Mouse (Mus musculus) gastrocnemius, postnatal 10 days (tissue): ENCODE measurements around the gene E130308A19Rik. TPM values are rescaled to one million over a fixed set of nuclear protein-coding genes. Genes with fewer than 3 reads are reported as not detected.

ENCODE experiments used
- DNase-seq: peaks from one replicate; pipeline ENCODE4 v3.0.0; 2021; ENCODE audit warnings: mixed read lengths
- total RNA-seq, 2 experiments: library from RNA; stranded (reverse); gene quantifications; 2 replicates each; pipeline ENCODE4 v1.2.3; 2021

E130308A19Rik gene
- total RNA-seq, 2 experiments from 2014 or later, result 7.0 to 7.7 TPM

DNA sequence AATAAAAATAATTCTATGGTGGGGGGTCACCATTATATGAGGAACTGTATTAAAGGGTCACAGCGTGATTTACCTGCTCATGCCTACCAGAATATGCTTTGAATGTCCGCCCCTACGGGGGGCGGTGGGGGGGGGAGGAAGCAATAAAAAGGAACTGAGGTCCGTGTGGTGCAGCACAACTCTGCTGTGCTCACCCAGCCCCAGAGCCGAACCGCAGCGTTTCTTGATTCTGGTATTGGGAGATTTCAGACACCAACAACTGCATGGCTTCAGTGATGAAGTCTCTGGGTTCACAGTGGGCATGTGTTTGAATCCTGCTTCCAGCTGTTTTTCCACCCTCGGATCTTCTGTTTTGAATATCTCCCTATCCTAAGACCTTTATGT lies 101.9 kb downstream of the E130308A19Rik start:
- DNase-seq, result no peak

DNA sequence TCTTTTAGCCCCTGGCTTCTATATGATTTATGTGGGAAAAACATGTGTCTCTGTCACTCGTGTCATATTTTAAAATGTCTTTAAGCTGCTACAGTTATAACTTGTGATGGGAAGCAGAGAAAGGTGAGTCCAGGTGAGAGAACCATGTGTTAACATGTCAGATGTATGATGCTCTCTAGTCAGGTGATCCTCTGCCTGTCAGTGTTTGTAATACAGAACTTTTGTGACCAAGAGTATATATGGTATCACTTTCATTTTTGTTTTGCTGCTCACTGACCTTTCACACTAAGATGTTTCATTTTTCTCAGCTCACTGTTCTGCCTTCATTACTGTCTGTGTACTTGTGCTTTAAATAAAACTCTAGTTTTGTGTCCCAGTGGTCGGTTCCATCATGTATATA lies 102.8 kb downstream of the E130308A19Rik start:
- DNase-seq, result no peak

DNA sequence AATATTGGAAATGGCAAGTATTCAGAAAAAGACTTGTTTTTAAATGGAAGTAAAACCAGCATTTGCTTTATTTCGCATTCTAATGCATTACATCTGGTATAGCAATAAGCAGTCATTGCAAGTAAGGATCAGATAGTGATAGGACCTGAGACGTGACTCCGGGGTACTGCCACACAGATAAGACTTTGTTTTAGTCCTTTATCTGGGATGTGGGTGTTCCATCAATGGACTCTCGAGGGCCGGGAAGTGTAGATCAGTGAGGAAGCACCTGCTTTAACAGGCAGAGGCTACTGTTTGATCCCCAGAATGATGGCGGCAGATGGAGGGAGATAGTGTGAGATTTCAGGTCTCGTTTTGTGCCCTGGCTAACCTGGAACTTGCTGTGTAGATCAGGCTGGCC lies 105.5 kb downstream of the E130308A19Rik start:
- no peak for DNase-seq

DNA sequence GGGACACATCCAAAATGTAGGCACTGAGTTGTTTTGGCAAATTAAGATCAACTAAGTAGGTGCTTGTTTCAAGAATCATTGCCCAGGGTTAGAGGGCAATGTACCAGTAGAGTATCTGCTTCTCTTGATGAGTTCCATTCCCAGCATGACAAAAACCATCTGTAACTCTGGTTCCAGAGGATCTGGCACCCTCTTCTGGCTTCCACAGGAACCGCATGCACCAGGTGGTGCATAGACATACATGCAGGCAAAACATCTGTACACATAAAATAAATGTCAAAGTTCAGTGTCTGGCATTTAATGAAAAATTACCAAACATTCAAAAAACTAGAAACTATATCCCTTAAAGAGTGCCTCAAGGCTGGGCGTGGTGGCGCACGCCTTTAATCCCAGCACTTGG lies 113.3 kb downstream of the E130308A19Rik start:
- no peak for DNase-seq

DNA sequence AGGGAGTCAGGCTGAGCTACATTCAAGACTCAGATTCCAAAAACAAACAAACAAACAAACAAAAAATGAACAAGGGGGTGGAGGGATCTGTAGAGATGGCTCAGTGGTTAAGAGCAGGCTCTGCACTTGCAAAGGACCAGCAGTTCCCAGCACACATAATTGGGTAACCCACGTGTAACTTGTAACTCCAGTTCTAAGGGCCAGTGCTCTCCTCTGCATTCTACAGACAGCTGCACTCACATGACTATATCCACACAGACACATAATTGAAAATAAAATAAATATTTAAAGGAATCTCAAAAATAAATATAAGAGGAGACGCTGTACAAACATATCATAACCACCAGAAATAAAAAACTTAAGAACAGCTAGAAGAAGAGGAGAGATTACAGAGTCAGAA lies 113.9 kb downstream of the E130308A19Rik start:
- DNase-seq, result no peak

DNA sequence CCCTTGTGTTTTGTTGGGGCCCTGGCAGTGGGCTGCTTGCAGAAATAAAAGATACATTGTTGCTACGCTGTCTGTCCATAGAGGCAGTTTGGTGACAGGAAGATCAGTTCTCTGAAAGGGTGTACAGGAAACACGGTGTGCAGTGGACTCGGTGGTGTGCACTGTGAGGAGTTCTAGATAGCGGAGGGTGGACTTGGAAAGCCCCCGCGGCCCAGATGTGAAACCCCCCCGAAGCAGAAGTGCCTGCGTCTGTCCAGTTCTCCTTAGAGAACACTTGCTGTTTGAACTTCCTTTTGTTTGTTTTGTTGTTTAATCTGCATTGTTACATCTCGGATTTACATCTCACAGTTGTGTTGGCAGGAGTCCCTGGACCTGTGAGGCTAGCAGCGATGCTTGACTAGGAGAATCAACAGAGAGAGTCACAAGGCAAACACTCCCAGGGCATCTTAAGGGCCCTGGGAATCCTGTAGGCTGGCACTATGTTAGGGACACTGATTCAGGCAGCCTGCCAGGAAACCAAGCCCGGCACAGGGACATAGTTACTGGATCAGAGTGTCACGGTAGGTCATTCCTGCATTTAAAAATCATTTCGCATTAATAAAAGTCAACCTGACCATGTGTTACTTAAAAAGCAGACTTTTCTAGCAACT lies 127.6 kb downstream of the E130308A19Rik start:
- DNase-seq, result peak; percentile 17

DNA sequence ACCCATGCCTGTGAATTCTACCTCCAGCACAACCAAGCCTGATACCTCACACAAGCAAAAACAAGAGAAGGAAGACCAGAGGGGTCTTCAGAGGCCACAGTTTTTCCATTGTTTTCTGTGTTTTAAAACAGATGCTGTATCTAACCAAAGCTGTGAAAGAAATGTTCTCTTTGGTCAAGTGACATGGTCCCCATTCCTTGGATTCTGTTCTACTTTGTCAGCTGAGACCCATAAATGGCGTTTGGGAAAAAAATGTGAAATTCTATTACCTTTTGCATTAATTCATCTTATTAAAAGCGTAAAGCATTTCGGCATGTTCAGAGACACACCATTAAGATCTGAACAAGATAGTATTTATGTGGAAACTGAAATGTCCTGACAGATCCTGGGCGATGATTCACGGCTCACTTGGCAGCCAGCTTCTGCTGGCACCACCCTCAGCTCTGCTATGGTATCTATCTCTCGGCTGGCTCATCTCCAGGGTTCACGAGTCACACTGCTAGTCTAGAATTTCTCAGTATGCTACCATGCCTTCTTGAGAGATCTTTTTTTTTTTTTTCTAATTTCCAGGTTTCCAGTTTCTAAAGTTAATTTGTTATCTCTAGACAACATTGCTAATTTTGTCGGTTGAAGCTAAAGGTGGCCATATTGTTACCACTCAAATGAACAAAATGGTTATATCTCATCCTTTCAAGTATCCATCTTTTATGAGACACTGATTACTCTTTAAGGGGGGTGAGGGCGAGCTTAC lies 130.5 kb downstream of the E130308A19Rik start:
- DNase-seq, result peak; percentile 67

DNA sequence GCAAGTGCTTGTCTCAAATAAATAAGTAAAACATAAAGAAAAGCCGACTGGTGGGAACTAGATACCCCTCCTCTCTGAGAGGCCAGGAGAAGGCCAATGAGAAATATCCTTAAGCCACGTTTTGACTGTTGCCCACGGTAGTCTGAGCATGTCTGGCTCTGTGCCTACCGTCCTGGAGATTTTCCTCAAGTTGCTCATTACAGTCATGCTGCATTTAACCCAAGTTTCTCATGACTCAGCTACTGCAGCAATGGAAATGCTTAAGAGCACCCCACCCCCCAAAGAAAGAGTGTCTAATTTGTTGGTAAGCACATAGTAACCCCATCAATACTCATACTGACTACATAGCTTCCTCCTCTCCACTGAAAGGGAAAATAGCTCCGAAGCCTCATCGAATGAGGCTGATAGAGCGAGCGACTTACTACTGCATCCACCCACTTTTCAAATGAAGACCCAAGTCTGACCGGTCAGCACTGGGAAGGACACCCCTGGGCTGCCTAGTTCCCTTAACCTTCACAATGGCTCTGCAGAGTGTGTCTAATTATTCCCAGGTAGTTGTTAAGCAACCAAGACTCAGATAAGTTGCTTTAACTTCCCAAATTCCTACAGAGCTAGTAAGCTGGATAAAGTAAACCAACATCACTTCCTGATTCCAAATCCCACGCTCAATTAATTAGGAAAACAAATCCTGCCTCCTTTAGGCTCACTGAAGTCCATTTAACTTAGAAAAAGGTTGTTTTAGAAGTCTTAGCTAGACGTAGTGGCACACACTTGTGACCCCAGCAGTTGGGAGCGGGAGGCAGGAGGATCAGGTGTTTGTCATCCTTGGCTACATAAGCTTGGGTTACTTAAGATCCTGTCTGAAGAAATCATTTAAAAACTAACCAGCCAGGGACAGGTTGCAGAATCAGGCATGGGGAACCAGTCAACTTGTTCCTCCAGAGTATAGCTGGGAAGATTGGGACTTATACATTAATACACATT lies 131.7 kb downstream of the E130308A19Rik start:
- DNase-seq, result no peak

DNA sequence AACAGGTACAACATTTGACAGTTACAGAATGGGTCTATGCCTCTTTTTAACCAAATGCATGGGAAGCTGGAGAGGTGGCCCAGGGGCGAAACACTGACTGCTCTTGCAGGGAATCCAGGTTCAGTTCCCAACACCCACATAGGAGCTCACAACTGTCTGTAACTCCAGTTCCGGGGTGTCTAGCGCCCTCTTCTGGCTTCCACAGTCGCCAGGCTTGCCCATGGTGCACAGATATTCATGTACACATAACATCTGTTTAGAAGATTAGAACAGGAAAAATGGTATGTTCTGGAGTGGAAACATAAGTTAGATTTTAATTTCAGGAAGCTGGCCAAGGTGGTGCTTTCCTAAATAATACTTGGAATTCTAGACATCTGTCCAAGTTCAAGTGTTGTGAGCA lies 134.0 kb downstream of the E130308A19Rik start:
- DNase-seq, result no peak

DNA sequence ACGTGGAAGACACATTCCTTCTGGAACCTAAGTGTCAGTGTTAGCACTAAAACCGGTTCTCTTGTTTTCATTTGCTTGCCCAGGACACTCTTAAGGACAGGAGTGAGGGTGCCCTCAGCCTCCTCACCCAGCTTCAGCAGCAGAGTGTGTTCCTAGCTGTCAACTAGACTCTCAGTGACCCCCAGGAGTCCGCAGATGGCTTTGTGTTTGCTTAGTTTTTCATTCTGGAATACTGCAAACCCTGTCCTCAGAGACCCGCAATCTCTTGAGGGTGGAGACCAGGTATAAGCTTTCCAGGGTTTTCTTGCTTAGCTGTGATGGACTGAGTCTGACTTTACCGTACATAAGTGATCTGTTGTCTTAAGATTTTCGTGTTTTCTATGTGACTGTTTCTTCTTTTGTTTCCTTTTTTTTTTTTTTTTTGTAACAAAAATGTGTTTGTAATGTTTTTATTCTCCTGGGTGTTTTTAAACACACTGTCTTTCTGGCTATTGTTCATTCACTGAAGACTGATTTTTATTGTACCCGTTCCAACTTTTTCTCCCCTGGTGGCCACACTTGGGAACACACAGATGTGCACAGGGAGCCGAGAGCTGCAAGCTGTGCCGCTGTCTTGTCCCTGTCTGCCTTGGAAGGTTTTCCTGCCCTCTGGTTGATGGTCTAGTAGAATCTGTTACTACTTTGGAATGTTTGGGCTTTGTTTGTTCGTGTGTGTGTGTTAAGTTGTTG lies 134.8 kb downstream of the E130308A19Rik start:
- peak; percentile 54 for DNase-seq

DNA sequence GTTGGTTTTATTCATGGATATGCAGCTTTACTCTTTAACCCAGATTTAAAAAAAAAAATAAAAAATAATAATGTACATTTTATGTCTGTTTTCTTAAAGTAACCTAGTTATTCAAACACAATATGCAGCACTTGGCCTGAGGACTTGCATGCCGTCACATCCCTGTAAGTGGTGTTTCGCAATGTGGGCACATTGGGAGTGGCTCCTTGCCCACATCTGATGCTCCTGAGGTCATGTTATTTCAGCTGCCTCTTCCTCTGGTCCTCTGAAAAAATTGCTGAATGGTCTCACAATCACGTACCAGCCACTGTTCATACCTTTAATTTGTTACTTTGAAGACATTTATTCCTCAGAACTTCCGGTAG lies 135.3 kb downstream of the E130308A19Rik start:
- DNase-seq, result no peak

DNA sequence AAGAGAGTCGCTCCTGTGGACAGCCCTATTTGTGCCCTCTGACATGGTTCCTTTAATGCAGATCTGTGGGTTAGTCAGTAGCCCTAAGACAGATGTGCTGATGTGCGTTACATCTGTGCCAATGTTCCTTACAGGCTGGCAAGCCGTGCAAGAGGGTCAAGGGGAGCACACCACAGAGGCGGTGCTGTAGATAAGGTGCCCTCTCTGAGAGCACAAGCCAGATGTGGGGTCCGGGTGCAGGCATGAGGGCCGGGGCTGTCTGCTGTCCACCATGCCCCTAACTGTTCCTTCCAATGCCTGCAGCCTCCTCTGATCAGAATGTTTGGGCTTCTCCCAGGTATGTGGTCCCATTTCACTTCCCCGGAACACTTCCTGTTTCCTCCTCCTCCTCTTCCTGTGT lies 138.9 kb downstream of the E130308A19Rik start:
- DNase-seq, result no peak

DNA sequence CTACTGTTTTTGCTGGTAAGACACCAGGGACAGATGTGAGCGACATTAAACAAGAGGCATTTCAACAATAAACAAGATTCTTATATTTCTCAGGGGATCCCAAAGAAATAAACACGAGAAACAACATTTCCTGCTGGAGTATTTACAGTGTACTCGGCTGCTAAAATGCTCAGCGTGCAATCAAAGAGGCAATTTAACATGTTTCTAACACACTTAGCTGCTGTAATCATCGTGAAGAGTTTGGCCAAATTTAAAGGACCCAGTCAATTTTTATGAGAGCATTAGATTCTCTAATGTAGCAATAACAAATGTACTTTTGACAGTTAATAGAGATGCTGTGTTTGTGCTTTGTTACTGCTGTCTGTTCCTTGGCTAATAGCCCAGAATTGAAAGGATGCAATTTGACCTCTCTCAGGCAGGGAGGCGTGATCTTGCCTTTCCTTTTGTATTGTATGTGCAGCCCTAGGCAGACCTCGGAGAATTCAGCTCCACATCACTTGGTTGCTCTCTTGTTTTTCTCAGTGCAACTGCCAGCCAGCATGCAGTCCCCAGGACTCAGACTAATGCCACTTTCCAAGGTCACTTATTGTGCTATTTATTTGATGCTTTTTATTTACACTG lies 139.5 kb downstream of the E130308A19Rik start:
- DNase-seq, result no peak

DNA sequence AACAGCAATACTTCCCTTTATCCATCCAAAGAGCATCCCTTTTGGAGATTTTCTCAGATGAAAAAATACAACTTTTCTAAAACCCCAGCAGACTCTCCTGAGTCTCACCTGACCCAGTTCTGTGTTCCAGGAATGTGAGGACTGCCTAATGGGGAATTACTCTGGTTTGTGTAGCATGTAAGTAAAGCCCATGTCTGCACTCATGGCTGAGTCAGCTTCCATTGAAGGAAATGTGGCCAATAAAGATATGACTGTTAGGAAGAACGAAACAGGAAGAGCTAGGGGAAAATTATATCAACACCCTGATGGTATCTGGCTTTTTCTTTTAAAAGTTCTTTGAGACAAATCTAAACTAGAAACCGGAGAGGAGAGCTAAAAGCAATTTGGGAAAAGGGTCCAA lies 141.7 kb downstream of the E130308A19Rik start:
- DNase-seq, result no peak

DNA sequence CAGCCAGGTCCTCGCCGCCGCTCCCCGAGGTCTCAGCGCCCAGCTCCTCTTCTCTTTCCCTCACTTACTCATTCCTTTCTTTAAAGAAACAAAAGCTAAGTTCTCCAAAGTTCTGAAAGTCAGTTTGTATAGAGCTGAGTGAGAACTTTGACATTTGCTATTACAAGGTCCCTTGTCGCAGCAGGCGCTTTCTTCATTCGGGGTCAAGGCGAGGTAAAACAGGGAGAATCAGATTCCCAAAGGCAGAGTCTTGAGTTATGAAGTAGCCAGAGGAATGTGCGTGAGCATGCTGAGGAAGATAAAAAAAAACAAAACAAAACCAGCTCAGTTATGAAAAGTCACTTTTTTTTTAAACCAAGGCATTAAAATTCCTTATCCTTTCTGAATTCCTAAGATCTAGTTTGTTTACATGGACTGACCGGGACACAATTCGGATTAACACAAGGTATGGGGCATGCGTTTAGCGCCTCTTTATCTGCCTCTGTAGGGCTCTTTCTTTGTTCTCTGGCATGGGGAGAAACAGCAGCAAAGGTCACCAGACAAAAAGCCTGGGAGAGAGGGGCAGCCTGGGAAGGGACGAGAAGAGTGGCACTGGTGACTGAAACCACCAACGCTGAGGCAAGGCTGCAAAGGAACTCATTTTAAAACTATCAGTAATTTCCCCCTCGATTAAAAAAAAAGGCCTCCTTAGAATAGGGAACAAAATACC lies 146.3 kb downstream of the E130308A19Rik start:
- DNase-seq, result no peak

DNA sequence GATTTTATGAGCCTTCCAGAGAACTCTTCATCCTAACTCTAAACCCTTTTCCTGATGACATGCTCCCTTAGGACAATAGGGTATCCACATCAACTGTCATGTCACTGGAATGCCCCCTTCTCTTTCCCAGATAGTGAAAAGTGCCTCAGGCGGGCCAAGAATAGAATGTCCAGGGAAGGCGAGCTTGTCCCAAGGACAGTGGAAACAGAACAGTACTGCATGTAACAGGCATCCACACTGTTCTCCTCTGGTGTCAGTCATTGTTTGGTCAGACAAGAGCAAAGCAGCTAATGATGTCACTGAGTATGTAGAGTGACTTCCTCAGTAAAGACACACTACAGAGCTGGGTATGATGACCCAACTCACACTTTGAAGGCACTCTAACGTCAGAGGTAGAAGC lies 151.8 kb downstream of the E130308A19Rik start:
- DNase-seq, result no peak

DNA sequence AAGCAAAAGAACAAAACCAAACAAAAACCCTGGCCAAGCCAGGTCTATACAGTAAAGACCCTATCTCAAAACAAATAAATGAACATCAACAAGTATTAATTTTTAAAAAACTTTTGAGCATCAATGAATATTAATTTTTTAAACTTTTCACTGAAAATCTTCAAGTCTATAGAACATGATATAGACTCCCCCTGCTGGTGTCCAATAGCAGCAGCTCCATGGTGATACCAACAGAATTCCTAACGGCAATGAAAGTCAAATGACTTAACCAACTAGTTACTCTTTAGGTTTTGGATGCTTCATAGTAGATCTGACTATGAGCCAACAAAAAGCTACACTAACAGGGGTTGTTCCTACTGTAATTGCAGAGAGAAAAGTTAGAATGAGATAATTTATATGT lies 154.6 kb downstream of the E130308A19Rik start:
- DNase-seq, result no peak

DNA sequence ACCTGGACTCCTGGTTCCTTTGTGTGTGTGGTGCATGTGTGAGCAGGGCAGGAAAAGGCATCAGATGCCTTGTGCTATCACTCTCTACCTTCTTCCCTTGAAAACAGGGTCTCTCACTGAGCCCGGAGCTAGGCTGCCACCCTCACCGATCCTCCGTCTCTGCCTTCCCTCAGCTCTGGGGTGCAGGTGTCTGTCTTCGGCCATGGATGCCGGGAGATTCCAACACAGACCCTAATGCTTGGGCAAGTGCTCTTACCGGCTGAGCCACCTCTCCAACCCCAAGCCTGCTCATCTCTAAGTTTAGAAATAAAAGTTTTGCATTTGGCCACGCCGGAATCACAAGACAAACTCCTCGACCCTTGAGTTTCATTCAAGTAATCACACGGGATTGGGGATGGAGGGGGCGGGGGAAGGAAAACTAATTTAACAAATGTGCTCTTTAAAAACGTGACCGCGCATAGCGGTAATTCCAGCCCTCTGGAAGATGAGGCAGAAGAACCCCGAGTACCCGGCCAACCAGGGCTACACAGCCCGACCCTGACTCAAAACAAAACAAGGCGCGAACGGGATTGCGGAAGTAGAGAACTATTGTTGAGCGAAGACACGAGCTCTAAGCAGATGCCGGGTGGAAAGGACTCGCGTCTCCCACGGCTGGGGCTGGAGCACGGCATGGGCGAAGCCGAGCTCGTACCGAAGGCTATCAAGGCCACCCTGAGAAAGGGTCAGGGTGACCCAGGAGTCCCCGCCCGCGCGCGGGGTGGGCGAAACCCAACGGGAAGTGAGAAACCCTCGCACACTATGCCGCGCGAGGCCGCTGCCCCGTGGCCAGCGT lies 157.1 kb downstream of the E130308A19Rik start:
- DNase-seq, result no peak

DNA sequence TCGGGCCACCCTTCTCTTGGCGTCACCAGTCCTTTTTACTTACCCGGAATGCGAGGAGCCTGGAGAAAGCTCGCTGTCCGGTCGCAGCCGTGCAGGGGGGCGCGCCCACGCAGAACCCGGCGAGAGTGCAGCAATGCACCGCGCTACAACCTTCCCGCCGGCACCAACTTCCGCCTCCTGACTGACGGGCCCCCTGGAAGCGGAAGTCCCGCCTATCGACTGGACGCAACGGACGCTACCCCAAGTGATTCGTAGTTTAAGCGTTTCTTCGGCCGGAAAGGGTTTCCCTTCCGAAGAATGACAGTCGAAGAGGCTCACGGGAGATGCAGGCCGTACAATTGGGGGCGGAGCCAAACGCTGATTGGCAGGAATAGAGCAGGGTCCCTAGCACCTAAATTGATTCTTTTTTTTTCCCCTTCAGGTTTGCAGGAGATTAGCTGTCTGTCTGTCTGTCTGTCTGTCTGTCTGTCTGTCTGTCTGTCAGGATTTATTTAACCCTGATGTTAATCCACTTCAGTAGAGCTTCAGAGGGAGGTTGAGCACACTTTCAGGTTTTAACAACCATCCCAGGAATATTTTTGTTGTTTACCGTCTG lies 157.8 kb downstream of the E130308A19Rik start:
- peak; percentile 91 for DNase-seq

DNA sequence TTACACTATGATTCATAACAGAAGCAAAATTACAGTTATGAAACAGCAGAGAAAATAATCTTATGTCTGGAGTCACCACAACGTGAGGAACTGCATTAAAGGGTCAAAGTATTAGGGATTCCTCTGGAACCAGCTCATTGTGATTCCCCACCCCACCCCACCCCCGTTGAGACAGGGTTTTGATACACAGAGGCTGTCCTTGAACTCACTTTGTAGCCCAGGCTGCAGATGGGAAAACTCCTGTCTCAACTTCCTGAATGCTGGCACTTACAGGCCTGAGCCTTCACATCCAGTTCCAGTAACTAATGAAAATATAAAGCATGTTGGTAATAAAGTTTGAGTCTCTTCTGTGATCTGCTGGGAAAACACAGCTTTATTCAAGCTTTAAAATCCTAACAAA lies 159.4 kb downstream of the E130308A19Rik start:
- no peak for DNase-seq
